Mouse (Mus musculus): ENCODE results near the gene Fryl.

- TF ChIP-seq CTCF (conservative IDR thresholded peaks at IDR 0.05; ENCODE audit: insufficient read depth, insufficient read length, low read depth, low read length) (no peak), POLR2A (IDR thresholded peaks at IDR 0.05; ENCODE audit: low read depth, low read length) (no peak)
These were observed 40.4 kb downstream of the Fryl start for GRCm38 (mm10) chr5:73216014-73216413.

Measured in kidney, adult 2 months (tissue).